Mouse (Mus musculus) spleen, adult 10 weeks (tissue): Measurements from ENCODE around the gene Lrp11. TPM values are rescaled to one million over a fixed set of nuclear protein-coding genes. Genes with fewer than 3 reads are reported as not detected.

Source experiments
- polyA plus RNA-seq: library from polyadenylated mRNA; stranded (reverse); fragments of 350-450 nt; fragmentation: Illumina TruSeq; extraction: RNeasy Lipid Tissue Mini Kit (QIAGEN cat#74804); gene quantifications from one replicate; pipeline ENCODE4 v1.2.3, GENCODE M21; 2015; ENCODE audit warnings: low replicate concordance; ENCODE audit not compliant: insufficient read depth

Lrp11 gene
- polyA plus RNA-seq = 1.9 TPM

GRCm38 (mm10) chr10:7589592-7590233 is at the start of gene Lrp11:
Lrp11 (plus strand) TSS chr10:7589800.

GRCm38 (mm10) chr10:7667342-7667802 is 77.8 kb downstream of the Lrp11 start, which contains the start of gene Nup43:
Nup43 (plus strand) TSS chr10:7667503.

Other genes starting within 250 kb of the Lrp11 start
- 16.8 TPM for gene Ulbp1, start 116.2 kb upstream of the Lrp11 start, polyA plus RNA-seq
- gene Nup43, start 77.7 kb downstream of the Lrp11 start, polyA plus RNA-seq = 28.4 TPM
- 73.1 TPM for gene Pcmt1, start 91.3 kb downstream of the Lrp11 start, polyA plus RNA-seq
- gene Lats1, start 91.4 kb downstream of the Lrp11 start, polyA plus RNA-seq = 32.0 TPM
- gene Katna1, start 136.2 kb downstream of the Lrp11 start, polyA plus RNA-seq = 54.5 TPM
- gene Ginm1, start 203.0 kb downstream of the Lrp11 start, polyA plus RNA-seq = 60.1 TPM
- 72.2 TPM for gene Ppil4, start 203.1 kb downstream of the Lrp11 start, polyA plus RNA-seq
- 55.3 TPM for gene Zc3h12d, start 242.7 kb downstream of the Lrp11 start, polyA plus RNA-seq